Mouse (Mus musculus): ENCODE data around the gene Fpr2. TPM values are rescaled to one million over a fixed set of nuclear protein-coding genes. Genes with fewer than 3 reads are reported as not detected.
"Not testable (repeated sequence)": the region's sequence is repeated elsewhere in the genome, so short reads cannot be mapped to it uniquely, and the experiment has no call there.

Fpr2 gene
- polyA plus RNA-seq (2016; fragmentation: Nextera tagmentation; extraction: Ambion mirVana): not detected in 2 replicates

DNA sequence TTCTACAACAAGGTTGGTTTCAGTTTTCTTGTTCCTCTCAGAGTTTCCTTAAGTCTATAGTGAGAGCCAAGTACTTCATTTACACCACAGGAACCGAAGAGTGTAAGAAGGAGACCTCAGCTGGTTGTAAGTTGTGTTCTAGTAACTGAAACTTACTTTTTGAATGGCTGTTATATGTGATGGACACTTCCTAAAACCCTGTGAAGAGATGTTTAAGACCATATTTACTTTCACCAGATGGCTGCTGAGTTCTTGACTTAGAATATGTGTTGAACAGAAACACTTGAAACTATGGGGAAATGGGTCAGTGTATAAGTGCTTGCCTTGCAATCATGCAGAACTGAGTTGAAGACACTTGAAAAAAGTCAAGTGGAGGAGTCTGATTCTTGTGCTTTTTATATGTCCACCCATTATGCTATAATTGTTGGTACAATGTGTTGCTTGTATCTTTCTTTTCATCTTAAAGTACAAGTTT, at the start of gene Fpr2, which contains the start of gene Fpr3:
Gene Fpr2 (plus strand): TSS at position 51 of the 475 bp plus-strand sequence.
Gene Fpr3 (plus strand): TSS at position 79 of the 475 bp plus-strand sequence.
- no peak within 1 kb of the TSS for H3K4me3 ChIP-seq
- 76% methylated on average over 1 of the region's 1 CpGs for WGBS
- no peak within 1 kb of the TSS for H3K27ac ChIP-seq (replicated peaks)
- no peaks in the 10 kb centered on the region for H3K27me3 ChIP-seq (replicated peaks; ENCODE audit: low read depth, poor library complexity, severe bottlenecking)
- H3K4me1 ChIP-seq: no peaks in the 10 kb centered on the region
- no peaks in the 10 kb centered on the region for H3K9me3 ChIP-seq
- H3K36me3 ChIP-seq (replicated peaks): no peaks in the 10 kb centered on the region
- DNase-seq (ENCODE audit: low spot score): no peak

DNA sequence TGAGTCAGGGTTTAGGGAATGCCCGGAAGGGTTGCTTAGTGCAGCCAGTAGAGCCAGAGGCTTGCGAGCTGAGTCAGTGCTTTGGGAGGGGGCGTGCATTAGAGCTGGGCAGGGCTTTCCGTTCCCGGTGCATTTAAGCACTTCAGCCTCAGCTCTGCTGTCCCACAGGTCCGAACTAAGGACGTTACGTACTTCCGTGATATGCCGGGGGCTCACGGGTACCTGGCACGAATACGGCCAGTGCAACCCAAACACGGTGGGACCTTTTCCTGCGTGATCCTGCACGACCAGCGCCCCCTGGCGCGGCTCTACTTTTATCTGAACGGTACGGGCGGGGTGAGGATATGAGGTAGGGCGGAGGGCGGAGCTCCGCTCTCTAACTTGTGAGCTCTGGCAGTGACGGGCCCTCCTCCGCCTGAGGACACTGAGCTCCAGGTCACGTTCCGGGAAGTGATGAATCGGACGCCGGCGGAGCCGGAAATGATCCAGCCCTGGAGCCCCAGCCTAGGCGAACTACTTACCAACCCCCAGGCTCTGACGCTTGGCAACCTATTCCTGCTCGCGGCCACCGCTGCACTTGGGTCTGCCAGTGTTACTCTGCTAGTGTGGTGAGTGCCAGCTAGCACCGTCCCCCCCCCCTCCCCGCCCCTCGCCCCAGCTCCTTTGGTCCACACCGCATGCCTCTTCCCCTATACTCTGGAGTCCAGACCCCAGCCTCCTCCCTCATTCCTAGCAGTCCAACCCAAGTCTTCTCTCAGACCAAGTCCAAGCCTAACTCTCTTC, 49.5 kb upstream of the Fpr2 start:
- DNase-seq (ENCODE audit: low spot score): peak; percentile 90
- Histone ChIP-seq H3K4me1 (peaks cover 55% of the 10 kb centered on the region), H3K4me3 (peak overlapping the region; percentile 58), H3K9me3 (no peaks in the 10 kb centered on the region), H3K27me3 (replicated peaks; ENCODE audit: low read depth, poor library complexity, severe bottlenecking) (no peaks in the 10 kb centered on the region), H3K36me3 (replicated peaks) (peaks cover 90% of the 10 kb centered on the region), H3K27ac (replicated peaks) (peak overlapping the region; percentile 85)
- WGBS: under 1% methylated on average over 43 of the region's 43 CpGs

- DNase-seq (ENCODE audit: low spot score): no peak
- WGBS: 94% methylated on average over 2 of the region's 2 CpGs
- no peaks in the 10 kb centered on the region for H3K27me3 ChIP-seq (replicated peaks; ENCODE audit: low read depth, poor library complexity, severe bottlenecking)
- no peaks in the 10 kb centered on the region for H3K9me3 ChIP-seq
- H3K27ac ChIP-seq (replicated peaks): no peak overlapping the region
- no peak overlapping the region for H3K4me3 ChIP-seq
- peaks cover 44% of the 10 kb centered on the region for H3K4me1 ChIP-seq
- peaks cover 86% of the 10 kb centered on the region for H3K36me3 ChIP-seq (replicated peaks)
Measured at GRCm38 (mm10) chr17:17839276-17839675, 48.3 kb upstream of the Fpr2 start.

- Histone ChIP-seq H3K4me3 (no peak overlapping the region), H3K4me1 (peaks cover 29% of the 10 kb centered on the region), H3K27ac (replicated peaks) (no peak overlapping the region), H3K9me3 (no peaks in the 10 kb centered on the region), H3K27me3 (replicated peaks; ENCODE audit: low read depth, poor library complexity, severe bottlenecking) (no peaks in the 10 kb centered on the region), H3K36me3 (replicated peaks) (peaks cover 70% of the 10 kb centered on the region)
- whole genome bisulfite sequencing: 92% methylated on average over 7 of the region's 7 CpGs
- no peak for DNase-seq (ENCODE audit: low spot score)
Measured at GRCm38 (mm10) chr17:17840796-17841195, 46.8 kb upstream of the Fpr2 start.

GRCm38 (mm10) chr17:17843534-17844261, 43.9 kb upstream of the Fpr2 start:
- H3K27ac ChIP-seq (replicated peaks): no peak overlapping the region
- DNase-seq (ENCODE audit: low spot score): no peak
- peaks cover 51% of the 10 kb centered on the region for H3K36me3 ChIP-seq (replicated peaks)
- peaks cover under 1% of the 10 kb centered on the region; the same call in 1 of the 2 replicates for H3K4me1 ChIP-seq
- 76% methylated on average over 27 of the region's 27 CpGs for WGBS
- H3K9me3 ChIP-seq: no peaks in the 10 kb centered on the region
- H3K4me3 ChIP-seq: no peak overlapping the region
- peaks cover 10% of the 10 kb centered on the region for H3K27me3 ChIP-seq (replicated peaks; ENCODE audit: low read depth, poor library complexity, severe bottlenecking)

GRCm38 (mm10) chr17:17844606-17845005, 43.0 kb upstream of the Fpr2 start:
- H3K27me3 ChIP-seq (replicated peaks; ENCODE audit: low read depth, poor library complexity, severe bottlenecking): peaks cover 19% of the 10 kb centered on the region
- DNase-seq (ENCODE audit: low spot score); H3K4me3 ChIP-seq; H3K4me1 ChIP-seq; H3K9me3 ChIP-seq; H3K27ac ChIP-seq (replicated peaks): not testable (repeated sequence)
- peaks cover 41% of the 10 kb centered on the region for H3K36me3 ChIP-seq (replicated peaks)
- 86% methylated on average over 3 of the region's 3 CpGs for WGBS

- Histone ChIP-seq H3K4me3 (no peak overlapping the region), H3K27me3 (replicated peaks; ENCODE audit: low read depth, poor library complexity, severe bottlenecking) (peaks cover 27% of the 10 kb centered on the region), H3K4me1 (peaks cover 7% of the 10 kb centered on the region; the same call in 1 of the 2 replicates), H3K27ac (replicated peaks) (no peak overlapping the region), H3K9me3 (no peaks in the 10 kb centered on the region), H3K36me3 (replicated peaks) (peaks cover 33% of the 10 kb centered on the region)
- 75% methylated on average over 10 of the region's 10 CpGs for WGBS
- no peak for DNase-seq (ENCODE audit: low spot score)
Measured at GRCm38 (mm10) chr17:17845187-17846027, 42.2 kb upstream of the Fpr2 start.

DNA sequence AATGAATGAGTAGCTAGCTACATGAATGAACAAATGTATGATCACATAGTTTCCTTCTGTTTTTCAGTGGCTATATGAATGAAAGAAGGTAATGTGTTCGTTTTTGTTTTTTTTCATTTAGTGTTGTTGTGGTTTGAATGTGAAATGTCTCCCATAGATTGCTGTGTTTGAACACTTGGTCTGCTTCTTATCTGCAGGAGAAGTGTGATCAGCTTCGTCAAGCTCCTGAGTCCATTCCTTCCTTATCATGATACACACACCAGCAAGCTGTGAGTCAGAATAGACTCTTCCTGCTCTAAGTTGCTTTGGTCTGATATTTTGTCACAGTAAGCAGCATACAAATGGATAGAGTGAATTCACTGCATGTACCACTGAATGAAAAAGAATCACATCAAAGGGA, 38.6 kb upstream of the Fpr2 start:
- H3K36me3 ChIP-seq (replicated peaks): no peaks in the 10 kb centered on the region; the same call in 1 of the 2 replicates
- 86% methylated on average over 2 of the region's 2 CpGs for WGBS
- no peak overlapping the region for H3K27ac ChIP-seq (replicated peaks)
- no peak for DNase-seq (ENCODE audit: low spot score)
- no peaks in the 10 kb centered on the region for H3K9me3 ChIP-seq
- H3K27me3 ChIP-seq (replicated peaks; ENCODE audit: low read depth, poor library complexity, severe bottlenecking): peaks cover 37% of the 10 kb centered on the region
- peaks cover 7% of the 10 kb centered on the region; the same call in 1 of the 2 replicates for H3K4me1 ChIP-seq
- no peak overlapping the region for H3K4me3 ChIP-seq

- WGBS: 14% methylated on average over 55 of the region's 55 CpGs
- peaks cover 13% of the 10 kb centered on the region for H3K4me1 ChIP-seq
- no peak overlapping the region for H3K27ac ChIP-seq (replicated peaks)
- peak overlapping the region; percentile 16 for H3K4me3 ChIP-seq
- no peaks in the 10 kb centered on the region; the same call in 1 of the 2 replicates for H3K36me3 ChIP-seq (replicated peaks)
- H3K9me3 ChIP-seq: no peaks in the 10 kb centered on the region
- H3K27me3 ChIP-seq (replicated peaks; ENCODE audit: low read depth, poor library complexity, severe bottlenecking): peaks cover 37% of the 10 kb centered on the region
- peak; percentile 28 for DNase-seq (ENCODE audit: low spot score)
Measured at GRCm38 (mm10) chr17:17849906-17850712, 37.5 kb upstream of the Fpr2 start.

GRCm38 (mm10) chr17:17855064-17855838, 32.4 kb upstream of the Fpr2 start, which contains the start of gene Has1:
TSS of gene Has1 (minus strand) at chr17:17855205.
- 0 out of 2 replicates have a peak within 1 kb of the TSS, but pooled peaks have one; percentile 14 for H3K27ac ChIP-seq (replicated peaks)
- DNase-seq (ENCODE audit: low spot score): peak; percentile 37
- H3K4me3 ChIP-seq: no peak within 1 kb of the TSS
- H3K9me3 ChIP-seq: no peaks in the 10 kb centered on the region
- H3K36me3 ChIP-seq (replicated peaks): no peaks in the 10 kb centered on the region; the same call in 1 of the 2 replicates
- H3K27me3 ChIP-seq (replicated peaks; ENCODE audit: low read depth, poor library complexity, severe bottlenecking): peaks cover 12% of the 10 kb centered on the region
- peaks cover 14% of the 10 kb centered on the region for H3K4me1 ChIP-seq
- WGBS: 37% methylated on average over 8 of the region's 8 CpGs

- no peaks in the 10 kb centered on the region; the same call in 1 of the 2 replicates for H3K36me3 ChIP-seq (replicated peaks)
- no peak overlapping the region for H3K4me3 ChIP-seq
- H3K27me3 ChIP-seq (replicated peaks; ENCODE audit: low read depth, poor library complexity, severe bottlenecking): no peaks in the 10 kb centered on the region
- H3K27ac ChIP-seq (replicated peaks): no peak overlapping the region
- H3K4me1 ChIP-seq: peaks cover 12% of the 10 kb centered on the region
- no peak for DNase-seq (ENCODE audit: low spot score)
- no peaks in the 10 kb centered on the region for H3K9me3 ChIP-seq
- 93% methylated on average over 1 of the region's 1 CpGs for WGBS
Measured at GRCm38 (mm10) chr17:17856612-17857011, 31.0 kb upstream of the Fpr2 start.

Measured in embryonic facial prominence, embryonic 10.5 days (tissue).